Mouse (Mus musculus) hematopoietic stem cell, adult 5-6 weeks (primary cell): ENCODE data around the gene Gm11127. TPM values are rescaled to one million over a fixed set of nuclear protein-coding genes. Genes with fewer than 3 reads are reported as not detected.
"Not testable (repeated sequence)": the region's sequence is repeated elsewhere in the genome, so short reads cannot be mapped to it uniquely, and the experiment has no call there.

ENCODE experiments used
- ATAC-seq, 2 experiments: fragments of 125-278 bp in 1 of 2; replicated peaks in 1 of 2; 2 replicates each; pipeline ENCODE4 v1.8.0; 2016 to 2017; ENCODE audit warnings: inconsistent platforms in 2 of 2, mild to moderate bottlenecking in 2 of 2, moderate number of reproducible peaks in 2 of 2, low read depth in 1 of 2, moderate TSS enrichment in 1 of 2; ENCODE audit not compliant: low FRiP score in 2 of 2, poor library complexity in 2 of 2, severe bottlenecking in 2 of 2, insufficient read depth in 1 of 2, low TSS enrichment in 1 of 2
- total RNA-seq: library from RNA; stranded (forward); fragments of 172-1452, 232-1000 nt; gene quantifications from 2 replicates; pipeline ENCODE4 v1.2.3, GENCODE M21; 2017

Gm11127 gene
- not detected in 2 replicates for total RNA-seq

DNA sequence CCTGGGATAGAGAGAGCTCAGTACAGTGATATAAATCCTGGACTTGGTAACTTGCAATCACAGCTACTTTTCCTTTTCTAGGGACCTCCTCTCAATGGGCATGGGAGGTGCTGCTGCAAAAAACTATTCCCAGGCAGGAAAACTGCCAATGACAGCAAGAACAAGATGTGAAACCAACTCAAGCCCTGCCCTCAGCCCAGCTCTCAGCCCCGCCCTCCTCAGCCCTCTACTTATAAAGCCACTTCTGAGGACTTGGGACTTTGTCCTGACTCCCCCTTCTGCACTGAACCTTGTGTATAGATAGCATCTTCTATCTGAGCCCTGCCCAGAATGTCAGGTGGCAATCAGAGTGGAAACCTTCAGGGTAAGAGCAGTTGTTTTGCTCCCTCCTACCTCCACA, at the start of gene Gm11127:
Gm11127 (minus strand) TSS at position 10 of the 400 bp plus-strand sequence.
- ATAC-seq: not testable (repeated sequence)

DNA sequence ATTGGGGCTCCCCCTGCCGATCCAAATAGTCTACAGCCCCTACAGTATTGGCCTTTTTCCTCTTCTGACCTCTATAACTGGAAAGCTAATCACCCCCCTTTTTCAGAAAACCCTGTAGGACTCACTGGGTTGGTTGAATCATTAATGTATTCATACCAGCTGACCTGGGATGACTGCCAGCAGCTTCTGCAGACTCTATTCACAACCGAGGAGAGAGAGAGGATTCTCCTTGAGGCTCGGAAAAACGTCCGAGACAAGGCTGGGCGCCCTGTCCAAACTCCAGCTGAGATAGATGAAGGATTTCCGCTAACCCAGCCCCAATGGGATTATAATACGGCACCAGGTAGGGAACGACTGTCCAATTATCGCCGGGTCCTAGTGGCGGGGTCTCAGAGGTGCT, 43.9 kb upstream of the Gm11127 start:
- ATAC-seq: not testable (repeated sequence)

- not testable (repeated sequence) for ATAC-seq
These were observed 41.4 kb upstream of the Gm11127 start for GRCm38 (mm10) chr17:36099603-36100002.

GRCm38 (mm10) chr17:36093936-36094335, 35.8 kb upstream of the Gm11127 start:
- ATAC-seq: no peak

GRCm38 (mm10) chr17:36092520-36092919, 34.3 kb upstream of the Gm11127 start:
- ATAC-seq: not testable (repeated sequence)

DNA sequence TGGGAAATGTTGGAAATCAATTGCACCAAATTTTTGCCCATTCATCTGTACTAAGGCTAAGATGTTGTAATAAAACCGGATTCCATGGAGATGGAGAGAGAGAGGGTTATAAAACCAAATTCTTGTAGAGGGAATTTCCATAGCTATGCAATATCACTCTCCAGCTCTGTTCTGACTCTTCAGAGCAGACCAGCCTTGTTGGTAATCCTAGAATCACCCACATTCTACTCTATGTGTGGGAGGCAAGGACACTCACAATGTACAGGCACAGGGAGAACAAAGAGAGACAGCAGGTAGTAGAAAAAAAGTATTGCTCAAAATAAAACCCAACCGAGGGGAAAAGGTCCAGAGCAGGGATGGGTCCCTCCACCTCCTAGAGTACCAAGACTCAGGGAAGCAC, 33.8 kb upstream of the Gm11127 start:
- not testable (repeated sequence) for ATAC-seq

DNA sequence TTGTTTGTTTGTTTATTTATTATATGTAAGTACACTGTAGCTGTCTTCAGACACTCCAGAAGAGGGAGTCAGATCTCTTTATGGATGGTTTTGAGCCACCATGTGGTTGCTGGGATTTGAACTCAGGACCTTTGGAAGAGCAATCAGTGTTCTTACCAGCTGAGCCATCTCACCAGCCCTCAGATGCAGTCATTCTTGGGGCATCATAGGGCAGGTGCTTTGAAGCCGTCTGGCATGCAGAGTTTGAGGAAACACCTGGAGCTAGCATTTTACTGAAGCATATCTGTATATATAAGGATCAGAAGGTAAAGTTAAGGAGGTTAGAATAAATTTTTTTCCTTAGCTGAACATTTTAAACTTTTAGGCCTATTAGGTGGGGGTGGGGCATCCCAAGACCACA, 27.8 kb upstream of the Gm11127 start:
- not testable (repeated sequence) for ATAC-seq

DNA sequence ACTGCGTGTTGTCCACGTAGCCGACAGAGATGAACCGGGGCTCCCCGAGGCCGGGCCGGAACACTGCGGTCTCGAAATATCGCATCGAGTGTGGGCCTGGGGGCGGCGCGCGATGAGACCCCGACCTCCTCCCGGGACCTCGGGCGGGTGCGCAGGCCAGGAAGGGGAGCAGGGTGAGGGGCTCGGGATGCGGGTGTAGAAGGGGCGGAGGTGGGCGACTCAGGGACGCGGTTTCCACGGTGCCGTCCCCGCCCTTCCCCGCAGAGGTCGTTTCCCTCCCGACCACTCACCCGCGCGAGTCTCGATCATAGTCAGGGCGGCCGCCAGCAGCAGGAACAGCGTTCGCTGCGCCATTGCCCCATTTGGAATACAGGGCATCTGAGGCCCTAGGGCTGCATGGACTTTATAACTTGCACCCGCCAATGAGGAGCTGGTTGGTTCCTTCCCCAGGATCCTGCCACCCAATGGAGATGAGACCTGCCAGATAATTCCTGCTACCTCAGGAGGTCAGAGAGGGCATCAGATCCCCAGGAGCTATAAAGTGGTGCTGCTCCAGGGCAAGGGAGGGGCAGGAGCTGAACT, 25.8 kb upstream of the Gm11127 start:
- ATAC-seq: peak in 1 of 2 experiments; percentile 26; a peak in 1 of 4 replicates

DNA sequence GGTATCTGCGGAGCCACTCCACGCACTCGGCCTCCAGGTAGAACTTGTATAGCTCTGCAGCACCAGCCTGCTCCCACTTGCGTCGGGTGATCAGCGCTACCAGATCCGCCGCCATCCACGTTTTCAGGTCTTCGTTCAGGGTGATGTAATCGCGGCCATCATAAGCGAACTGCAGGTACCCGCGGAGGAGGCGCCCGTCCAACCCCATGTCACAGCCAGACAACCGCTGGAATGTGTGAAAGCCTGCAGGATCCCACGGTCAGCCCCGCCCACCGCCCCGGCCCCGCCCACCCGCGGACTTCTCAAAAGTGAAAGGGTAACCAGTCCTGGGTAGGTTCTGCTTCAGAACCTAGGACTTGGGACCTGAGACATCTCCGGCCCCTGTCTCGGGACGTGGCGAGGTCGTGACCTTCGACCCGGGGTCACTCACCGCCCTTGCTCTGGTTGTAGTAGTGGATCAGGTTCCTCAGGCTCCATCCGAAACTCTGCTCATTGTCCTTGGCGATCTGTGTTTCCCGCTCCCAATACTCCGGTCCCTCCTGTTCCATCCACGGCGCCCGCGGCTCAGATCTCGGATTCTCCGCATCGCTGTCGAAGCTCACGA, 25.2 kb upstream of the Gm11127 start:
- peak; percentile 35 to 69; a peak in 3 of 4 replicates for ATAC-seq

- ATAC-seq: not testable (repeated sequence)
These were observed 24.5 kb upstream of the Gm11127 start for GRCm38 (mm10) chr17:36082519-36083232.

- ATAC-seq: not testable (repeated sequence)
These were observed 23.7 kb upstream of the Gm11127 start for GRCm38 (mm10) chr17:36081901-36082300.

DNA sequence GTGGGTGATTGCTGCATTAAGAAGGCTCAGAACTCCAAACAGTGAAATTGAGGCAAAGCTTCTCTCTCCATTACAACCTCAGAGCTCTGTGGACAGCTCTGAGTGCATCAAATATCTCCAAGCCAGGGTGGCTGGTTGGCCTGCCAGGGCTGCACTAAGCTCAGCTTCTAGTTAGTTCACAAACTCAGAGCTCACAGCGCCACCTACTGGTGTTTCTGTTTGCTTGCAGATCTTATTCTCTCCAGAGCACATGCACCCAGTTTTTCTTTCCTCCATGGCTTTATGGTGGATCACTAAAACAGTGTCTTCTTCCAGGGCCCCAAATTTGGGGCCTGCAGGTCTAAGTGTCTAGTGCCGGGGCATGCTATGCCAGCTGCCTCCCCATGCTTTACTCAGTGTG, 2.7 kb upstream of the Gm11127 start:
- peak; percentile 58 to 78 for ATAC-seq

GRCm38 (mm10) chr17:36057927-36058326, 244 bp downstream of the Gm11127 start:
- ATAC-seq: not testable (repeated sequence)

DNA sequence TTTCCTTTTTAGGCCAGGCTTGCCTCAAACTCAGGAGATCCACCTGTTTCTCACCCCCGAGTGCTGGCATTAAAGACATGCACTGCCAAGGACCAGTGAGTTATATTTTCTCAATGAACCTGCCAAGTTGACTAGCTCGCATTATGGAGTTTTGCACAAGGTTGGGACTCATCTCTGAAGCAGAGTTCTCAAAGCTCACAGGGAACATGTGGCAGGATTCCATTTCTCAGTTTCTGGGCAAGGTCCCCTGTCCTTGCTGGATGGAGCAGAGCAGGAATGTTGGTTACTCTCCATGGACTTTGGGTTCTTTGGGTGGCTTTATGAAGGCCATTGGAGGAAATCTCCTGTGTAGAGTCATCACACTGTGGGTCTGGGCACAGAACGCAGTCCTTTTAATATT, 14.9 kb downstream of the Gm11127 start:
- no peak for ATAC-seq

GRCm38 (mm10) chr17:36042610-36043169, 15.5 kb downstream of the Gm11127 start, which contains the start of the genes H2-T22 and Gm6034:
TSS of gene H2-T22 (minus strand) at chr17:36042747.
TSS of gene Gm6034 (plus strand) at chr17:36042961.
- peak; percentile 93 to 96 for ATAC-seq

DNA sequence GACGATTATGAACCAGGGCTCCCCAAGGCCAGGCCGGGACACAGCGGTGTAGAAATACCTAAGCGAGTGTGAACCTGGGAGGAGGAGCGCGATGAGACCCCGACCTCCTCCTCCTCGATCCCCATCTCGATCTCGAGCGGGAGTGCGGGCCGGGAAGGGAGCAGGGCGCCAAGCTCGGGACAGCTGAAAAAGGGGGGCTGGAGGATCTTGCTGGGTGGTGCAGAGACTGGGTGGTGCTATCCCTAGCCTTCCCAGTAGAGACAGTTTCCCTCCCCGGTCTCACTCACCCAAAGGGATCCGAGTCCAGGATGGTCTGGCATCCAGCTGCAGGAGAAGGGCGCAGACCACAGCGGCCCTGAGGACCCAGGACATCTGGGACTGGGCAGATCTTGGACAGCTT, 16.1 kb downstream of the Gm11127 start:
- not testable (repeated sequence) for ATAC-seq

DNA sequence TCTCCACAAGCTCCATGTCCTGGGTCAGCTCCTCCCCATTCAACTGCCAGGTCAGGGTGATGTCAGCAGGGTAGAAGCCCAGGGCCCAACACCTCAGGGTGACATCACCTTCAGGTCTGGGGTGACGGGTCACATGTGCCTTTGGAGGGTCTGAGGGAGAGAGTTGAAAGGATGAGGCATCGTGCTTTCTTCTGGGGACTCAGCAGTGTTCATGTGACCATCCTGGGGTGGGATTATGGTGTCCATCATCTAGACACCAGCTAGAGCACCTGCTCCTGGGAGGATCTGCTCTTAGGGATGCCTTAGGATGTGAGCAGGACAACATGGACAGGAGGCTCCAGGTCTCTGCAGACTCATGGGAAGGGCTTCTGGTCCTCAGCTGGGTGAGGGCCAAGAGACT, 17.6 kb downstream of the Gm11127 start:
- not testable (repeated sequence) for ATAC-seq

DNA sequence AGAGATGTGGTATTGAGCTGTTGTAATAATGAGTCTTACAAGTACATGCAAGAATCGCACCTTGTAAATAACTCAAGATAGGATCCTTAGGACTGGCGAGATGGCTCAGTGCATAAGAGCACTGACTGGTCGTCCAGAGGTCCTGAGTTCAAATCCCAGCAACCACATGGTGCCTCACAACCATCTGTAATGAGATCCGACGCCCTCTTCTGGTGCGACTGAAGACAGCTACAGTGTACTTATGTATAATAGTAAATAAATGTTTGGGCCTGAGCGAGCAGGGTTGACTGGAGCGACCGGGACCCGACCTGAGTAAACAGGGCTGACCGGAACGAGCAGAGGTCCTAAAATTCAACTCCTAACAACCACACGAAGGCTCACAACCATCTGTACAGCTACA, 22.0 kb downstream of the Gm11127 start:
- not testable (repeated sequence) for ATAC-seq
